Mouse (Mus musculus) small intestine, adult 10 weeks (tissue): ENCODE measurements around the gene Prss33. TPM values are rescaled to one million over a fixed set of nuclear protein-coding genes. Genes with fewer than 3 reads are reported as not detected.

ENCODE experiments used
- polyA plus RNA-seq: library from polyadenylated mRNA; stranded (reverse); fragments of 350-450 nt; fragmentation: Illumina TruSeq; extraction: RNeasy Lipid Tissue Mini Kit (QIAGEN cat#74804); gene quantifications from one replicate; pipeline ENCODE4 v1.2.3, GENCODE M21; 2014; ENCODE audit warnings: low replicate concordance

Gene Prss33
- not detected for polyA plus RNA-seq

GRCm38 (mm10) chr17:23836006-23836575 lies at the start of gene Prss33:
Prss33 (minus strand) TSS chr17:23836056.

GRCm38 (mm10) chr17:23880576-23880975 lies 44.7 kb upstream of the Prss33 start, which contains the start of the genes Dcpp1 and Dcpp2:
Dcpp1 (plus strand) TSS chr17:23880876.
Dcpp2 (plus strand) TSS chr17:23880880.

GRCm38 (mm10) chr17:23867756-23868155 lies 31.9 kb upstream of the Prss33 start, which contains the start of gene Prss21:
Prss21 (plus strand) TSS chr17:23868056.

GRCm38 (mm10) chr17:23843812-23844273 lies 8.0 kb upstream of the Prss33 start, which contains the start of the genes Prss32 and Prss41:
Prss32 (plus strand) TSS chr17:23843855.
Prss41 (minus strand) TSS chr17:23844172.

GRCm38 (mm10) chr17:23829064-23829619 lies 6.7 kb downstream of the Prss33 start, which contains the start of gene Elob:
Elob (minus strand) TSS chr17:23829136.

GRCm38 (mm10) chr17:23790269-23791078 lies 45.4 kb downstream of the Prss33 start, which contains the start of gene Srrm2:
Srrm2 (plus strand) TSS chr17:23790532.

GRCm38 (mm10) chr17:23785561-23786471 lies 50.0 kb downstream of the Prss33 start, which contains the start of gene Flywch2:
Flywch2 (minus strand) TSS chr17:23786081.

Other genes starting within 250 kb of the Prss33 start
- gene Zfp13, start 236.6 kb downstream of the Prss33 start, polyA plus RNA-seq: not detected
- gene Zscan10, start 235.2 kb downstream of the Prss33 start, polyA plus RNA-seq: not detected
- gene Mmp25, start 190.8 kb downstream of the Prss33 start, polyA plus RNA-seq: 0.82 TPM
- 0.85 TPM for gene Bicdl2, start 175.6 kb downstream of the Prss33 start, polyA plus RNA-seq
- gene Hcfc1r1, start 162.5 kb downstream of the Prss33 start, polyA plus RNA-seq: 2.0 TPM
- gene Thoc6, start 162.2 kb downstream of the Prss33 start, polyA plus RNA-seq: 3.2 TPM
- gene Tnfrsf12a, start 158.6 kb downstream of the Prss33 start, polyA plus RNA-seq: not detected
- gene Cldn6, start 156.8 kb downstream of the Prss33 start, polyA plus RNA-seq: not detected
- gene Cldn9, start 152.0 kb downstream of the Prss33 start, polyA plus RNA-seq: not detected
- gene 1520401A03Rik, start 113.3 kb downstream of the Prss33 start, polyA plus RNA-seq: not detected
- 1.6 TPM for gene Pkmyt1, start 109.7 kb downstream of the Prss33 start, polyA plus RNA-seq
- 6.4 TPM for gene Paqr4, start 95.2 kb downstream of the Prss33 start, polyA plus RNA-seq
- not detected for gene Kremen2, start 90.2 kb downstream of the Prss33 start, polyA plus RNA-seq
- gene Flywch1, start 64.5 kb downstream of the Prss33 start, polyA plus RNA-seq: 0.78 TPM
- not detected for gene Flywch2, start 50.0 kb downstream of the Prss33 start, polyA plus RNA-seq
- gene Srrm2, start 45.5 kb downstream of the Prss33 start, polyA plus RNA-seq: 109 TPM
- gene Elob, start 6.9 kb downstream of the Prss33 start, polyA plus RNA-seq: 18.9 TPM
- 6.8 TPM for gene Prss32, start 7.8 kb upstream of the Prss33 start, polyA plus RNA-seq
- gene Prss41, start 8.1 kb upstream of the Prss33 start, polyA plus RNA-seq: 1.1 TPM
- gene Prss21, start 32.0 kb upstream of the Prss33 start, polyA plus RNA-seq: not detected
- not detected for gene Dcpp1, start 44.8 kb upstream of the Prss33 start, polyA plus RNA-seq
- gene Dcpp2, start 44.8 kb upstream of the Prss33 start, polyA plus RNA-seq: not detected
- gene Dcpp3, start 81.4 kb upstream of the Prss33 start, polyA plus RNA-seq: not detected
- gene Sbp, start 105.6 kb upstream of the Prss33 start, polyA plus RNA-seq: not detected
- gene Sbpl, start 119.2 kb upstream of the Prss33 start, polyA plus RNA-seq: not detected
- gene Prss30, start 144.5 kb upstream of the Prss33 start, polyA plus RNA-seq: 4.3 TPM
- gene Prss22, start 162.0 kb upstream of the Prss33 start, polyA plus RNA-seq: not detected
- not detected for gene Prss27, start 202.1 kb upstream of the Prss33 start, polyA plus RNA-seq
- 107 TPM for gene Kctd5, start 237.4 kb upstream of the Prss33 start, polyA plus RNA-seq